Mouse (Mus musculus) kidney, adult 2 months (tissue): ENCODE results near the gene S100a14.

ENCODE experiments used
- CTCF ChIP-seq: fragments of 200-500 bp; conservative IDR thresholded peaks from 2 replicates; pipeline ENCODE4 v1.5.1; 2011; ENCODE audit warnings: low read depth, mild to moderate bottlenecking, control low read depth, low read length, moderate library complexity, mixed read lengths; ENCODE audit not compliant: insufficient read depth, insufficient read length
- POLR2A ChIP-seq: fragments of 200-500 bp; IDR thresholded peaks from one replicate; pipeline ENCODE4 v1.6.1; 2011; ENCODE audit warnings: low read depth, low read length, control low read depth

GRCm38 (mm10) chr3:90512276-90512675 is 14.4 kb upstream of the S100a14 start:
- TF ChIP-seq CTCF (no peak), POLR2A (no peak)
